8 mouse cellular contexts compared by ENCODE assay signal in genomic region chr11:119491690-119492087, GRCm38 (mm10). TPM values are rescaled to one million over a fixed set of nuclear protein-coding genes. Genes with fewer than 3 reads are reported as not detected.
A peak's percentile ranks its signal among the peaks of the same experiment; 100 is the strongest.
DNase-seq lines count a peak whose midpoint lies in the region; ATAC-seq and TF ChIP-seq lines count a peak whose summit lies in the region.

No protein-coding gene starts in this region.

- no peaks in the 10 kb centered on the region for H3K27me3 ChIP-seq in liver, adult 2 months (ENCODE audit: control insufficient read depth, insufficient read depth, low read length)
- no peaks in the 10 kb centered on the region for H3K27me3 ChIP-seq in embryonic facial prominence, embryonic 12.5 days
- H3K27me3 ChIP-seq in hindbrain, postnatal 0 days (ENCODE audit: insufficient read depth, low read length), result no peaks in the 10 kb centered on the region
- no peaks in the 10 kb centered on the region for H3K27me3 ChIP-seq in myocyte (ENCODE audit: control insufficient read depth, insufficient read depth, insufficient read length)

- peak; percentile 41 for ATAC-seq in embryonic facial prominence, embryonic 12.5 days (ENCODE audit: insufficient number of reproducible peaks, insufficient read depth, low FRiP score, low TSS enrichment)
- ATAC-seq in hindbrain, postnatal 0 days, result no peak

- peaks cover 4% of the 10 kb centered on the region for H3K4me1 ChIP-seq in liver, adult 2 months (ENCODE audit: control insufficient read depth, insufficient read depth, low read length)
- peaks cover 11% of the 10 kb centered on the region for H3K4me1 ChIP-seq in embryonic facial prominence, embryonic 12.5 days
- peaks cover 11% of the 10 kb centered on the region for H3K4me1 ChIP-seq in hindbrain, postnatal 0 days (ENCODE audit: insufficient read depth, low read length)

- TF ChIP-seq CTCF in liver, adult 2 months (IDR thresholded peaks at IDR 0.05; ENCODE audit: low read depth, low read length), result no peak
- TF ChIP-seq CTCF in hindbrain, postnatal 0 days (IDR thresholded peaks at IDR 0.05; ENCODE audit: low read depth), result no peak

- no peak for DNase-seq in liver, adult 2 months (ENCODE audit: extremely low read depth, low read depth, low spot score)
- DNase-seq in liver, result no peak
- DNase-seq in hindbrain, postnatal 0 days (ENCODE audit: low spot score), result no peak
- no peak for DNase-seq in ovary, postnatal 10 days (ENCODE audit: low spot score)
- no peak for DNase-seq in embryo, embryonic 11 days
- no peak for DNase-seq in cerebellum, adult 8-10 months

- no peak for TF ChIP-seq POLR2A in liver, adult 2 months (IDR thresholded peaks at IDR 0.05; ENCODE audit: extremely low read depth, insufficient read depth, low read length)
- no peak for TF ChIP-seq POLR2A in myocyte (IDR thresholded peaks at IDR 0.05; ENCODE audit: insufficient read length, low read depth)

- H3K9ac ChIP-seq in liver, adult 2 months (ENCODE audit: low read depth, low read length), result peak overlapping the region; percentile 96
- H3K9ac ChIP-seq in embryonic facial prominence, embryonic 12.5 days, result peak overlapping the region; percentile 87
- H3K9ac ChIP-seq in hindbrain, postnatal 0 days (replicated peaks; ENCODE audit: low read length), result peak overlapping the region; percentile 84

- H3K36me3 ChIP-seq in liver, adult 2 months (ENCODE audit: control insufficient read depth, insufficient read depth, low read length), result peaks cover 10% of the 10 kb centered on the region
- H3K36me3 ChIP-seq in embryonic facial prominence, embryonic 12.5 days, result peaks cover 10% of the 10 kb centered on the region; the same call in 1 of the 2 replicates
- 0 out of 2 replicates have a peak, but pooled peaks cover 4% of the 10 kb centered on the region for H3K36me3 ChIP-seq in hindbrain, postnatal 0 days (ENCODE audit: insufficient read depth, low read length)
- peaks cover 5% of the 10 kb centered on the region for H3K36me3 ChIP-seq in myocyte (ENCODE audit: control insufficient read depth, insufficient read depth)

- 0 out of 2 replicates have a peak overlapping the region, but pooled peaks have one; percentile 18 for H3K27ac ChIP-seq in liver, adult 2 months (replicated peaks; ENCODE audit: insufficient read depth, low read depth, low read length)
- peak overlapping the region; percentile 87 for H3K27ac ChIP-seq in embryonic facial prominence, embryonic 12.5 days
- peak overlapping the region; percentile 94 for H3K27ac ChIP-seq in hindbrain, postnatal 0 days

- WGBS in liver, adult 2 months, result 4% methylated on average over 27 of the region's 27 CpGs
- WGBS in embryonic facial prominence, embryonic 12.5 days, result 5% methylated on average over 27 of the region's 27 CpGs
- WGBS in hindbrain, postnatal 0 days, result 5% methylated on average over 27 of the region's 27 CpGs

- H3ac ChIP-seq in myocyte (ENCODE audit: control insufficient read depth, insufficient read length), result peak overlapping the region; percentile 91

- no peaks in the 10 kb centered on the region for H3K9me3 ChIP-seq in embryonic facial prominence, embryonic 12.5 days
- no peaks in the 10 kb centered on the region for H3K9me3 ChIP-seq in hindbrain, postnatal 0 days (ENCODE audit: low read length)

- peaks cover 3% of the 10 kb centered on the region; the same call in 1 of the 2 replicates for H3K79me2 ChIP-seq in liver, adult 2 months (ENCODE audit: control insufficient read depth, insufficient read depth, low read length)
- peaks cover 13% of the 10 kb centered on the region for H3K79me2 ChIP-seq in myocyte (ENCODE audit: control insufficient read depth, insufficient read depth)

- H3K4me2 ChIP-seq in embryonic facial prominence, embryonic 12.5 days (replicated peaks), result peak overlapping the region; percentile 81
- peak overlapping the region; percentile 91 for H3K4me2 ChIP-seq in hindbrain, postnatal 0 days (ENCODE audit: low read depth, low read length)
- peak overlapping the region; percentile 98 for H3K4me2 ChIP-seq in myocyte (ENCODE audit: low read depth)

- peak overlapping the region; percentile 86 for H3K4me3 ChIP-seq in liver, adult 2 months (ENCODE audit: insufficient read depth, low read depth, low read length)
- peak overlapping the region; percentile 83 for H3K4me3 ChIP-seq in embryonic facial prominence, embryonic 12.5 days
- peak overlapping the region; percentile 80 for H3K4me3 ChIP-seq in hindbrain, postnatal 0 days (ENCODE audit: low read length)
- H3K4me3 ChIP-seq in myocyte, result peak overlapping the region; percentile 88

TF ChIP-seq in myocyte, 11 proteins besides CTCF, POLR2A, EP300 and RAD21:
- TF ChIP-seq CEBPB (IDR thresholded peaks at IDR 0.05; ENCODE audit: insufficient read depth, poor library complexity, severe bottlenecking), result no peak
- TF ChIP-seq MAX (IDR thresholded peaks at IDR 0.05; ENCODE audit: low read depth), result no peak
- no peak for TF ChIP-seq TCF12 (IDR thresholded peaks at IDR 0.05; ENCODE audit: insufficient read depth, poor library complexity, severe bottlenecking)
- TF ChIP-seq REST (IDR thresholded peaks at IDR 0.05; ENCODE audit: insufficient read depth, insufficient read length), result no peak
- TF ChIP-seq E2F4 (IDR thresholded peaks at IDR 0.05; ENCODE audit: insufficient read depth), result no peak

RNA-seq across cellular contexts. Expression of gene Endov, which starts 0.5 kb away (rescaled TPM):
- total RNA-seq in liver, adult 2 months (2014; rRNA removed), result 2.3 and 2.6 TPM in 2 replicates
- 8.7 and 9.8 TPM in 2 replicates for polyA plus RNA-seq in liver, adult 2 months (2012; rRNA removed)
- polyA plus RNA-seq in embryonic facial prominence, embryonic 12.5 days (2016; fragmentation: Nextera tagmentation; extraction: Ambion mirVana), result 19.1 and 22.4 TPM in 2 replicates
- total RNA-seq in hindbrain, postnatal 0 days (2014; rRNA removed), result 39.9 and 50.5 TPM in 2 replicates
- 12.8 and 13.4 TPM in 2 replicates for polyA plus RNA-seq in hindbrain, postnatal 0 days (2015; fragmentation: Nextera tagmentation; extraction: Ambion mirVana)
- 16.6 TPM for polyA plus RNA-seq in myocyte (2012; fragmentation: generic; extraction: Trizol)

RNA-seq across cellular contexts. Expression of gene Nptx1, which starts 55.9 kb away (rescaled TPM):
- 0.07 and 0.09 TPM in 2 replicates for total RNA-seq in liver, adult 2 months (2014; rRNA removed)
- polyA plus RNA-seq in liver, adult 2 months (2012; rRNA removed), result 0.09 and 0.15 TPM in 2 replicates
- polyA plus RNA-seq in embryonic facial prominence, embryonic 12.5 days (2016; fragmentation: Nextera tagmentation; extraction: Ambion mirVana), result 2.0 and 2.4 TPM in 2 replicates
- total RNA-seq in hindbrain, postnatal 0 days (2014; rRNA removed), result 27.0 and 29.0 TPM in 2 replicates
- 9.4 and 10.1 TPM in 2 replicates for polyA plus RNA-seq in hindbrain, postnatal 0 days (2015; fragmentation: Nextera tagmentation; extraction: Ambion mirVana)
- polyA plus RNA-seq in myocyte (2012; fragmentation: generic; extraction: Trizol), result 9.3 TPM

Comparison
In these comparisons a context has a peak if more than half of its experiments do, and no peak if none do; other contexts are left out.
1. H3K27ac ChIP-seq: peak in every context shown above with its lines; median percentile 94 in hindbrain, postnatal 0 days; 87 in embryonic facial prominence, embryonic 12.5 days; 18 in liver, adult 2 months.